Mouse (Mus musculus) C2C12 (cell line): Measurements from ENCODE around the gene Coq10a.

ENCODE experiments used
- CTCF ChIP-seq: IDR thresholded peaks from one replicate; pipeline ENCODE4 v1.5.1; 2011; ENCODE audit not compliant: control insufficient read depth, insufficient read depth, insufficient read length
- MYOD1 ChIP-seq: IDR thresholded peaks from one replicate; pipeline ENCODE4 v1.6.1; 2011; ENCODE audit warnings: low read depth; ENCODE audit not compliant: control insufficient read depth, insufficient read length

DNA sequence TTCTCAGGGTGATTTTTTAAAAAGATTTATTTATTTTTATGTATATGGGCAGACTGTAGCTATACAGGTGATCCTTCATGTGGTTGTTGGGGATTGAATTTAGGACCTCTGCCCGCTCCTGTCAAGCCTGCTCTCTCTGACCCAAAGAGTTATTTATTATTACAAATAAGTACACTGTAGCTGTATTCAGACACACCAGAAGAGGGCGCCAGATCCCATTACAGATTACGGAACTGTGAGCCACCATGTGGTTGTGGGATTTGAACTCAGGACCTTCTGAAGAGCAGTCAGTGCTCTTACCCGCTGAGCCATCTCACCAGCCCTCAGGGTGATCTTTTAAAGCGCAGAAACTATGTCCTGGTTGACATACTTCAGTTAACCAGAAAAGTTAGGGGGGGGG lies 3.3 kb upstream of the Coq10a start:
- no peak for TF ChIP-seq CTCF
- TF ChIP-seq MYOD1: no peak
